Mouse (Mus musculus) liver, adult 2 months (tissue): ENCODE measurements around the gene Kiss1r.
"Not testable (repeated sequence)": the region's sequence is repeated elsewhere in the genome, so short reads cannot be mapped to it uniquely, and the experiment has no call there.

Experiments used
- CTCF ChIP-seq: fragments of 200-500 bp; IDR thresholded peaks from 2 replicates; pipeline ENCODE4 v1.5.1; 2011; ENCODE audit warnings: low read depth, low read length, control low read depth
- POLR2A ChIP-seq: fragments of 200-500 bp; IDR thresholded peaks from 2 replicates; pipeline ENCODE4 v1.6.1; 2011; ENCODE audit warnings: low read length, control low read depth; ENCODE audit not compliant: insufficient read depth; ENCODE audit errors: extremely low read depth

DNA sequence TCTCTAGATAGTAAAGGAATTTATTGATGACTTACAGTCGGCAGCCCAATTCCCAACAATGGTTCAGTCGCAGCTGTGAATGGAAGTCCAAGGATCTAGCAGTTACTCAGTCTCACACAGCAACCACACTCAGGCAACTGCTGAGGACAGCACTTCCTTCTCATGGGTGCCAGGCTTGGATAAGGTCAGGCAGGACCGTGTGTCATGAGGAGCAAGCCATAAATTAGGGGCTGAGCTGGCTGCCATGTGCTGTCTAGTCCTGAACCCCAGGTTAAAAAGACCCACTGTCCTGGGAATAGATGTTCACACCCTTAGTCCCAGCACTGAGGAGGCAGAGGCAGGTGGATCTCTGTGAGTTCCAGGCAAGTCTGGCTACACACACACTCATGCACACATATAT lies 31.8 kb upstream of the Kiss1r start:
- TF ChIP-seq CTCF, POLR2A: not testable (repeated sequence)
